Mouse (Mus musculus) cerebellum, postnatal 10 days (tissue): ENCODE measurements at regions not wholly inside any gene's neighbourhood (a gene's known extent, or its start where the extent isn't known, plus 50 kb on each side); places are given as distances from the start of the nearest gene placed in this dataset.
A peak's percentile ranks its signal among the peaks of the same experiment; 100 is the strongest.

ENCODE experiments used
- DNase-seq, 2 experiments: peaks; one replicate each; pipeline ENCODE4 v3.0.0; 2021; ENCODE audit warnings: mixed read lengths in 2 of 2

DNA sequence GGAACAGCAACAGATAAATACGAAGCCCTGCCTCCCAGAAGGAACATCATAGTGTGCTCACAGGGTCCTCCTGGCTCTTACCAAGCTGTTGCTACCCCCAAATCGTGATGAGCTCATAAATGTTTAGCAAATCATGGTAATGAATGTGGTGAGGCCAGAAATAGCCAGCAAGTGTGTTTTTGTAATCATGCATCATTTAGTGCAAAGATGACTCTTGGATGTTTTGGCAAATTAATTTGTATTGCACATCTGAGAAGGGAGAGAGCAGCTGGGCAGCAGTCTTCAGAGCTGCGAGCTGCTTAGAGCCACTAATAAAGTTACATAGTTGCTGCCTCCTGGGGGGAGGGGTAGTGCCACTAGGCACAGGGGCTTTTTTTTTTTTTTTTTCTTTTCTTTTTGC, 79.8 kb upstream of the 4930583I09Rik start:
- no peak for DNase-seq

DNA sequence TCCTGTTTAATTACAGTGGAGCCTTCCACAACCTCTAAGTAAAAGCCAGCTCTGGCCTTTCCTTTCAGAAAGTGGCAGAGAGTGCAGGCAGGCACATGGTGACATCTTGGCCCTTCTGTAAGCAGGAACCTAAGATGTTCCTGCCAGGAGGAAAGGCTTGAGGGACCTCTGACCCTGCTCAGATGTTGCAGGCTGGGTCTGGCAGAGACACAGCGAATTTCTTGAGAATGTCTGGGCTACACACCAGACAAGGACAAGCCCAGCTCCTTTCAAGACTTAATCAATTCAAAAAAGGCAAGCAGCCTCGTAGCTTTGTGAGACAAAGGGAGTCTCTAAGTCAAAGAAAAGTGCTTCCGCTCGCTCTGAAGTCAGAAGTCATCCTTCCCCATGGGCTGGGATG, 79.2 kb upstream of the 4930583I09Rik start:
- DNase-seq, result peak in 1 of 2 experiments; percentile 11

- peak; percentile 73 to 80 for DNase-seq
Measured at GRCm38 (mm10) chr17:64914302-64914701, 78.4 kb upstream of the 4930583I09Rik start.

DNA sequence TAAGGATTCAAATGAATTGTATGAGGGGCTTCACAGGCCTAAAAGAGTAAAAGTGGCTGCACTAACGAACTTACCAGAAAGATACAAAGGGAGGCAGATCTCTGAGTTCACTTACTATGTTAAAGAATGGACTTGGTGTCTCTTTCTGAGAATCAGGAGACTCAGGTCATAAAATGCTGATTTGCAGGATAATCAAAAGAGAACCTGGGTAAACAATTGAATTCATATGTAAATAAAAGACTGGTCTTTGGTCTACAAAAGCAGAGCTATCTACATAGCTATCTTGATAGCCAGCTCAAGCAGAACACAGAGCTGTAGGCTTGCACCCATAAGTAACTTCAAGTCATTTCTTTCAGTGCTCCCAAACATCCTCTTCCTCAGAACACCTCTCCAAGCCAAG, 72.8 kb upstream of the 4930583I09Rik start:
- DNase-seq, result no peak

DNA sequence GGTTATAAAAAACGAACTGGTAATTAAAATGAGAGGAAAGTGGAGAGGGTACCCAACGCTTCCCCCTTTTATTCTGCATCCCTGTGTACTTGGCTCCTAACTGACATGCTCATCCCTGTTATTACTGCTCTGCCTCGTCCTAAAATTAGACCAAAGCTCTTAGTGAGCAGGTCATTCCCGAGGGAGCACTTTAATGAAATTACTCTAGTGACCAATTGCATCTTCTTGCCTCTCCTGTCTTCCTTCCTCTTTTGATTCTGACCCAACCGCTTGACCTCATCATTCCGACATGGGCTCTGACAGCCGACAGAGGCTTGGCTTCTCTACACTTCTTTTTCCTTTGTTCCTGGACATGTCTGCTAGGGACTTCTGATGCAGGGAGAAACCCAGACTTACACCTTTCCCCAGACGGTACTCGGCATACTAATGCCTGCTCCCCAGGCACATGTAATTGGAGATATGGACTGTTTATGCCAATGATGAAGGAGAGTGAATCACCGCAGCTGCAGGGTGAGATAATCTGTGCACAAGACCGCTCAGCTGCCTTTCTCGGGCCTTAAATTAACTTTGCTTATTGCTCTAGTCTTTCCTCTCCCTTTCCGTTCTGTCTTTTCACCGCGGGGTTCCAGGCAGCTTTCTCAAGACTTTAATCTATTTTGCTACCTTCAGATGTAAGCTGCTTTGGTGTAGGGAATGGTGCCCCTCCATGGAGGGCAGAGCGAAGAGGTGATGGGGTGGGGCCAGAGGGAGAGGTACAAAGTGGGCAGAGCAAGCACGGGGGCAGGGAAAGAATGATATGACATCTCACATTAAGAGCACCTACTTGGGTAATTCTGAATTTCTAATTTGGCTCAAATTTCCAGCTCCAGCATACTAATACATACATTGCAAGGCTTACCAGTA, 66.1 kb upstream of the 4930583I09Rik start:
- no peak for DNase-seq

- no peak for DNase-seq
Measured at GRCm38 (mm10) chr17:64897473-64897872, 61.6 kb upstream of the 4930583I09Rik start.

- DNase-seq, result peak; percentile 71 to 80
Measured at GRCm38 (mm10) chr17:64895886-64896285, 60.0 kb upstream of the 4930583I09Rik start.

DNA sequence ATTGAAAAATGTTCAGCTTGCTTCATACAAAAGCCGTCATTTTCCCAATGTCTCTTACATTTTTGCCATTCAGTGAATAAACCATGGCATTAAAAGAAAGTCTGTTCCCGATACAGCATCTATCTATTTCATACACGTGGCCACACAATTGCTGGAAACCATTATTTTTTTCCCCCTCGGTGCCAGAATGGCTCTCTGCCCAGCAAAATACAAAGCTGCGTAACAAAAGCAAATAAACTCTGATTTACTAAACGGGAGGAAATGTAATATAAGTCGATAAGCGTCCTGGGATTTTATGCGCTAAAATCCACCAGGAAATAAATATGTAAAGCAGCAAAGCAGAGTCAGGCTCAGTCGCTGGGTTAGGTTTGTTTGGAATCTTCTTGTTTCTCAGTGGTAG, 59.6 kb upstream of the 4930583I09Rik start:
- DNase-seq, result peak; percentile 42 to 51

DNA sequence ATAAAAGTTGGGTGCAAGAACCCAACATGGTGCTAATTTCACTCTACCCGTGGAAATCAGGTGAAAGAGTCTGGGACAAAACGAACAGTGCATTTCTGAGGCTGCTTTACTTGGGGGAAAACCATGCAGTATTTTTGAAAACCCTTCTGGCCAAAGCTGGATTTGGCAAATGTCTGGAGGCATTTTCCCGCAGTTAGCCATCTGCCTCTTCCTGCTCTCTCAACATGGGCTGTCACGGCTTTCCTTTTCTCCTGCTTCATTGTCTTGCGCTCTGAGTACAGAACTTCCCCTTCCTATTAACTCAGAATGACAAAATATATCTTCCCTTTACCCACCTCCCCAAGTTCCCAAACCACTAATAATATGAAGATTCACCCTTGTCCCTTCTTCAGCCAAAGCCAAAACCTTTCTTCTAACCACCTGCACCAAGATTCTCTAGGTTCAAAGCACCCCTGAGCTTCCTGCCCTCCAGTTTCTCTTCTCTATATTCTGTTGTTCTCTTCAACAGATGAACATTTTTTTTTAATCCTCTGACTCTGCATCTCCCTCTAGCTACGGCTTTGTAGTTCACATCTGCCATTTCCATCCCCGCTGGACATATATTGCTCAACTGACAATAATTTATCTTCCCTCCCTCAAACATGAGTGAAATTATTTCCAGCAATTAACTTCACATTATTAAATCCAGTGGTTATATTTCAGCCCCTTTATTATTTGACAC, 57.5 kb upstream of the 4930583I09Rik start:
- peak; percentile 76 to 77 for DNase-seq
